Mouse (Mus musculus) adrenal gland, adult (tissue): ENCODE data around the gene Col26a1.

ENCODE experiments used
- DNase-seq, 2 experiments: peaks; one replicate each; pipeline ENCODE4 v3.0.0; 2022 to 2023; ENCODE audit warnings: low spot score in 1 of 2; ENCODE audit not compliant: inconsistent age in 2 of 2

Col26a1 gene

DNA sequence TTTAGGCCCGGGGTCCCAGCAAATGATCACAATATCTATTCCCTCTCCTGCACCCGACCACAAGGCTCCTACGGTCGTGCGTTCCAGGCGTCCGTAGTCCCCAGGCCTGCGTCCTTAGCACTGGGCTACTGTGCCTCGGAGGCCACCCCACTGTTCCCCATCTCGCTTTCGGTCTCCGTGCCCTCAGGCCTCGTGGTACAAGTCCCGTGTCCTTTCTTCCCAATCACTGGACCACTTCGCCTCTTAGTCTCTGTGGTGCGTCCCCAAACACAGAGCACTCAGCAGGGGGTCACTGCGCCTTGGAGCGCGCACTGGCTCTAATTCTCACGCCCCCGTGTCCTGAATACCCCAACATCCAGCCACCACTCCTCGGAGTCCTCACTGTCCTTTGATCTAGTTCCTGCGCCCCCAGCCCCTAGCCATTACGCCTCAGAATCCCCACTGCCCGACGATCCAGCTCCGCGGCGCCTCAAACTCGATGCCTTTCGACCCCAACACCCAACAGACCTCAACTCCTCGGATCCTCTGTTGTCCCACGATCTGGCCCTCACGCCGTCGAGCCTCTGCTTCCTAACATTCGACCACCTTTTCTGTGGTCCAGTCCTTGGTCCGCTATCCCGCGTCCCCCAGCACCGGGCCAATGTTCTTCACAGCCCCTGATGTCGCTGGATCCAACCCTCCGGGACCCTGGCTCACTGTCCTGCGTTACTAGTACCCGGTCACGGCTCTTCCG, 788 bp downstream of the Col26a1 start:
- DNase-seq = no peak

DNA sequence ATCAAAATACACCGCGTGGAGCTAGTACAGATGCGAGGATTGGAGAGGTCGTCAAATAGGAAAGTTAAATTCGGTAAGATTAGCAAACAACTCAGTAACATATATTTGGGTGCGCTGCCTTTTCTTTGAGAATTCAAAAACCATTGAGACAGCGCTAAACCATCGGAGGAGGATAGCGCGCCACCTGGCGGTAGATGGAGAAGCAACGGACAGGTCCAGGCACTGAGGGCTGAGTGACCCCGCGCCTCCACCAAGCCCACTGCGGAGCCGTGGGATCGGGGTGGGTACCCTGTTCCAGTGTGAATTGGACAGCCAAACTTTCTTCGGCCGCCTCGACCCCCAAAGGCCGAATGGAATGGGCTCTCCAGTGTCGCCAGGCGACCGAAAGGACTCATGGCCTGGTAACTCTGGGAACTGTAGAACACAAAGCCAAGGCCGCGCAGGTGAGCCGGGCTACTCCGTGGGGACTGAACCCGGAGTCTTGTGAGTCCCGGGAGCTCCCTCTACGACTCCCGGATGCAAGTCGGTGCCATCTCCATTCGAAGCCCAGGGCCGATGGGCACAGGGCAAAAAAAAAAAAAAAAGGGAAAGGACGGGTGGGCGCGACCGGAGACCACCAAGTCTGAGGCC, 1.5 kb downstream of the Col26a1 start:
- DNase-seq = peak; percentile 60 to 88

DNA sequence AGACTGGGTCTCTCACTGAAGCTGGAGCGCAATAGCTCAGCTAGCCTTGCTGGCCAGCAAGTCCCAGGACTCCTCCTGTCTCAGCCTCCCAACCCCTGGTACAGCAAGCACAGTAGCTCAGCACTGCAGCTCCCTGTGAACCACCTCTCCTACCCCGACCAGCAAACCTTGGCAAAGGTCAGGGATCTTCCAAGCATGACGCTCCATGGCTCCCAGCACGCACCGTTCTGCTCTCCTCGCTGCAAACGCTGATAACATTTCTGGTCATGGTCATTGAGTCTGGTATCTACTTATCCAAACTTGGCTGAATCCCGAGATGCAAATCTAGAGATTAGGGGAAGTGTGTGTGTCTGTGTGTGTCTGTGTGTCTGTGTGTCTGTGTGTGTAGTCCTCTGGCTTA, 2.9 kb downstream of the Col26a1 start:
- DNase-seq = peak; percentile 59 to 77

DNA sequence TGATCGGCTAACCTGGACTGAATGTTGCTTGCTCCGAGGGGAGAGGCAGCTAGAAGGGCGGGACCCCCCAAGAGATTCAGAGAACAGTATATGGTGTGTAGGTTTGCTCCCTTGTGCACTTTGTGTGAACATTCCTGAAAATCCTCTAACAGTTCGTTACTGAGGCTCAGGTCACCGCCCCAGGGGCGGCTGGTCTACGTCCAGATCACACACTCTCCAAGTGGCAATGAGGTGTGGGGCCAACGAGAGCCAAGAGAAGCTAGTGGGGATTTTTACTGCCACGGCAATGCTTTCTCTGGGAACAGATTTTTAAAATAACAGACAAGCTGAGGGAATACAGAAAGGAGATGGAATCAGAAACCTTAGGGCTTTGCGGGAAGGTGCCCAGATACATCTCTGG, 8.7 kb downstream of the Col26a1 start:
- DNase-seq = no peak

DNA sequence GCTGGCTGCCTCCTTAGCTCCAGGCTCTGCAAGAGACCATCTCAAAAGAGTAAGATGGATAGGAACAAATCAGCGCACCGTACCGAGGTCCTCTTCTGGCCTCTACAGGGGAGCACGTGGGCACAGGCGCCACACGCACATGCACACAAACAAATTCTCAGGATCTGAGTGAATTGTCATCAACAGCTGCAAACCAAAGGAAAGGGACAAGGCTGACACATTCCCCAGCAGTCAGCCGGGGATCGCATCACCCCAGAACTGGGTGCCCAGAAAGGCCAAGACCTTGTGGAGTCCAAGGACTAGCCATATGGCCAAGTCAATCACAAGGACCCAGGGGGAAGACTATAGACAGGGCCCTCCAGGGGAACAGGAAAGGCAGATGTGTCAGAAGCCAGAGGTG, 10.6 kb downstream of the Col26a1 start:
- no peak for DNase-seq

DNA sequence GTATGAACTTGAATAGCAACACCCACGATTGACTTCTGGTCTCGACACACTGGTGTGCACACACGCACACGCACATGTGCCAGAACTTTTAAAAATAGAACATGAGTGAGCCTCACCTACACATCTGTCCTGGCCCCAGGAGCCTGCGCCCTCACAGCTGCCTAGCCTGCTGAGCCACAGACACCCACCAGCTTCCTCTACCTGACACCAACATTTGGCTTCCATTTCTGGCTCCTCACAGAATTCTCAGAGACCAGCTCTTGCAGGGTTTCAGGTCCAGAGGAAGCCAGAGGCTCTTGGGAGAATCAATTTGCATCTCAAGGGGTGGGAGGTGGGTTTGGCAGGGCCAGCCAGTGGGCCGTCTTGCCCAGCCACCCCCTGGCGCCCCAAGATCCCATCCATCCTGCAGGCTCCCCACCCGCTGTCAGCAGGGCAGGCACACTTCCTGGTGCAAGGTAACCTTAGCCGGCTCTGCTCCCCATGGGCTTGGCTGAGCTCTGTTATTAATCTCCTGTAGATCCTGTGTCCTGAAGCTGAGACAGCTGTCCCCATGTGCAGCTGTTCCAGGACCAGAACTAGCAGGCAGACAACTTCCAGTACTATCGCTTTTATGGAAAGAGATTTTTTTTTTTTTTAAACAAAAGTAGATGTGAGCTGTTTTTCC, 13.4 kb downstream of the Col26a1 start:
- no peak for DNase-seq

DNA sequence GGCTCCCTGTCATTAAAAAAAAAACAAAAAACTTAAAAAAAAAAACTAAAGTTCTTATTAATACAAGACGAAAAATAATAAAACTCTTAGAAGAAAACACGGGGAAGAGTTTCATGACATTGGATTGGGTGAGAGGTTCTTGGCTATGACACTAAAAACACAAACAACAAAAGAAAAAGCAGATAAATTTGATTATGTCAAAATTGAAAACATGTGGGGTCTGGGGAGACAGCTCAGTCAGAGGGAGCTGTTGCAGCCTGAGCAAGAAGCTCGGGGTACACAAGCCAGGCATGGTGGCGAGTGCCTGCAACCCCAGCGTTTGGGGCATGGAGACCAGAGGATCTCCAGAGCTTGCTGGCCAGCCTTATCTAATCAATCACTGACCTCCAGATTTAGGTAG, 15.3 kb downstream of the Col26a1 start:
- DNase-seq = no peak

DNA sequence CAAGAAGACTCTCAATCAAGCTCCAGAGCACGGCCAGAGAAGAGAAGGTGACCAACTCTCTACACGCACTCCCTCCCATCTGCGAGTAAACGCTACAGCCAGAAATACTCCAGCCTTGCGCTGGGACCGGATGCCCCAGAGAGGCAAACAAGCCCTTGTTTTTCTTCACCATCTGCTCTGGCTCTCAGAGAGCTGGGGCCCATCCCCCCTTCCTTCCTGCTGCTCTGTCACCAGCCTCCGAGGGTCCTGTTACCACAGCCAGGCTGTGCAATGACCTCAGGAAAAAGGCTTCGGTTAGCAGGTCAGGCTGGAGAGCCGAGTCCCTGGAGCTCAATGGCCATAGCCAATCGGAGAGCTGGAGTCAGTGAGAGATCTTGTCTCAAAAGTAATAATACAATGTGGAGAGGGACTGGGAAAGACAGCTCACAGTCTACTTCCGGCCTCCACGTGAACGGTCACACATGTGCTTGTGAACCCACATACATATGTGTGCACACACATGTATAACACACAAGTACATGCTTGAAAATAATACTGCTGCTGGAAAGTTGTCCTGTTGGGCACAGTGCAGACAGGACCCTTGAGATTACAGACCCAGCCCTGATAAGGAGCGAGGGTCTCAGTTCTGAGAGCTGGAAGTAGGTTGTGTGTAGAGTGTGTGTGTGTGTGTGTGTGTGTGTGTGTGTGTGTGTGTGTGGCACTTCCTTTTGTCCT, 18.9 kb downstream of the Col26a1 start:
- DNase-seq = no peak

DNA sequence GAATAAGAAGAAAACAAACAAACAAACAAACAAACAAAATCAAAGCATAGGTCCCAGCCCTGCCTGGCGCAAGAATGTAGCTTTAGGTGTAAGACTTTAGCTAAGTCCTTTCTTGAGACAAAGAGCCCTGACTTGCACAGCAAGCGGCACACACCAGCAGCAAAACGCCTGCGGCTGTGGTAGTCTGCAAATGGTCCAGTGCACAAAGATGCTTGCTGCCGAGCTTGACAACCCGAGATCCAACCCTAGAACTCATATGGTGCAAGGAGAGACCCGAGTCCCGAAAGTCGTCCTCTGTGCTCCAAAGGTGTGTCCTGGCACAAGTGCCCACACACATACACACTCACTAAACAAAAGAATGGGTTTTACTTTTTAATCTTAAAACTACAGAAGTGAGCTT, 19.7 kb downstream of the Col26a1 start:
- DNase-seq = no peak

DNA sequence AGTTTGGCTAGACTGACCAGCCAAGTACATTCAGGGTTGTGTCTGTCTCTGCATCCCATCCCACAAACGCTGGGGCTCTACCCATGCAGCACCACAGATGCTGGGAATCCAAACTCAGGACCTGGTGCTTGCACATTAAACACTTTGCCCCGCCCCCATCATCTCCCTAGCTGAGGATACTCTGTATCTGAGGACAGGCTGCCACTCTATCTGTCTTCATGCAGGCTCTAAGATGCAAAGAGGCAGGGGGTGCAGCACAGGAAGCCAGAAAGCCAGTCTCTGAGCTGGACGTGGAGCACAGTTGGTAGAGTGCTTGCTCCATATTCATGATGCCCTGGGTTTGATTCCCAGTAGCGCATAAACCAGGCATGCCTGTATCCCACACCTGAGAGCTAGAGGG, 20.2 kb downstream of the Col26a1 start:
- DNase-seq = no peak

DNA sequence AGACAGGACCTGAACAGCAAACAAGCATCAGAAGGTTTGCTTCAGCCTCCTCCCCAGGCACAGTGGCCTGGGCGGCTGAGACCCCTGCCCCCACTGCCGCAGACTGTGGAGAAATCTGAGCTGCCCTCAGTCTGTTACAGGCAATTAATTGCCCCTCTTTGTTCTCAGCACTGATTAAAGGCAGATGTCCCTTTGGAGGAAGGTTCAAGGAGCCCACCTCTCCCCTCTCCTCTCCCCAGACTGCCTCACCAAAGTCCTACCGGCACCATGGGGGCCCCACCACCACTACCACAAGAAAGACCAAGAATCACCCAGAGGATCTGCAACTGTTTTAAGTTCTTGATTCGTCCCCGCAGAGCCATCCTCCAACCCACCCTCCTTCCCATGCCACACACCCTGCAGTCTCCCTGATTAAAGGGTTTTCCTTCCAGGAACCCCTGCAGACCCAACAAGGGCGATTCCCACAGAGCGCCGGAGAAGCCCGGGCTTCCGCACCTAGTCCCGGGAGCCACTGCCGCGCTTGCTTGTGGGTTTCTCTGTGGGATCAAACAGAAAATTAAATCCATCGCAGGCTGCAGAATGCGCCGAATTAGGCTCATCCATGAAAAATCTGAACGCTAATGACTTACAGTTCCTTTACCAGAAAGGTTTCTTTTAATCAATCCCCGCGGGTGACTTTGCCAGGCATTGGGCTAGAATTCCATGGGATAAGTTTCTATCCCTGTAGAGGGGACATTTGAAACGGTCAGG, 21.6 kb downstream of the Col26a1 start:
- DNase-seq = no peak

DNA sequence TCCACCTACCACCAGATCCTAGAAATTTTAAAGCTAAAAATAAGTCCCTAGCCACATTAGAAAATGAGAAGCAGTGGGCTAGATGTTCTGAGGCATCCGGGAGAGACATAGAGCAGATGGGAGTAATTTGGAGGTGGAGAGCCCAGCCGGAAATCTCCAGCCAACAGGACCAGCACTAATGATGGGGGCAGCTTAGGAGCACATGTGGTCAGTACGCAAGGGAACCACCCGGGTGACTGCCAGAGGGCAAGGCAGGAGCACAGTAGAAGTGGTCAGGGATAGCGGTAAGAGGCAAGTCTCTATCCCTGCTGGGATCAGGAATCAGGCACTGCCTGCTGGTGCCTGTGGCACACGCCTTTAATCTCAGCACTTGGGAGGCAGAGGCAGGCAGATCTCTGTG, 32.3 kb downstream of the Col26a1 start:
- no peak for DNase-seq

DNA sequence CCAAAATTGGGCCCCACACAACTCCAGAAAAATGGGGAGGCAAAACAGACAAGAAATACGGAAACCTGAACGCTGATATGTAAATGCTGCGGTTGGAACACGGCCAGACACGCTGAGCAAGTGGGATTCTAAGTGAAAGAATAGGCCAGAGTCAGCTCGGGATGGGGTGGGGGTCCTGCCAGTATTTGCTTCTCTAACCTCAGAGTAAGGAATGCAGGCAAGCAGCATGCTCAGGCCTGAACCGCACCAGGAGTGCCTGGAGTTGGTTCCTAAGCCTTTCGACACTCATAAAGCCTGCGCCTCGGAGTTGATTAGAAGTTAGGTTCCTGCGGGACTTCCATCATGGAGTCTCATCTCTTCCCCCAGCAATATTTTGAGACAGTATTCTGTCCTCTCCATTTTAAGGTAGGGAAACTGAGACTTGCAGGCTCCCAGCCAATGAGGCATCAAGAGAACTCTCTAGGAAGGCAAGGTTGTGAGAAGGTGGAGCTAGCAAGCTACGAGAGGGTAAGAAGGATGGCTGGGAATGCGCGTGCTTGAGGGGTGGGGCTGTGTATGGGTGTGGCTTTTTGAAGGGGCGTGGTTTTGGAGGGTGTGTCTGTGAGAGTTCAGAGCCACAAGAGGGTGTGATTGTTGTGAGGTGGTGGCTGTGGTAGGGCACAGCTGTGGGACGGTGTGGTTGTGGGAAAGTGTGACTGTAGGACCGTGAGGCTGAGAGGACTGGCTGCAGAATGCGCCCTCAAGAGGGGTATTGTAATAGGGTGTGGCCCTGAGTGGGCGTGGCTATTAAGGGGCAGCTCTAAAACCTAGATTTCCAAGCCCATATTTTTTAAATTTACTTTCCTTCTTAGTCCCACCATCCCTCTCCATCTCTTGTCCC, 36.4 kb downstream of the Col26a1 start:
- no peak for DNase-seq

DNA sequence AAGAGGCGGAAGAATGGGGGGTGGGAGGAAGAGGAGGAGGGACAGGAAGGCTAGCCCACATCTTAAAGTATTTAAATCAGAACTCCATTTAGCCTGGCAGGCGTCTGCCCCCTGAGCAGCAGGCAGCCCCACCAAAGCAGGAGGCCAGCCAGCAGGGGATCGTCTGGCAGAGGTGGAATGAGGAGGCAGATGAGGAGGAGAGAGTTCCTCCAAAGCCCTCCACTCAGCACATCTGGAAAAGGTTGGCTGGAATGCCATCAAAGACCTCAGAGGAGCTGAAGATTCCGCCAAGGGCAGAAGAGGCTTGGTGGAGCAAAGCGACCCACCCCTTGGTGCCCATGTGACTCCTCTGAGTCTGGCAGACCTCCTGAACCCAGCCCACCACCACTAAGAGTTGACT, 39.1 kb downstream of the Col26a1 start:
- no peak for DNase-seq

DNA sequence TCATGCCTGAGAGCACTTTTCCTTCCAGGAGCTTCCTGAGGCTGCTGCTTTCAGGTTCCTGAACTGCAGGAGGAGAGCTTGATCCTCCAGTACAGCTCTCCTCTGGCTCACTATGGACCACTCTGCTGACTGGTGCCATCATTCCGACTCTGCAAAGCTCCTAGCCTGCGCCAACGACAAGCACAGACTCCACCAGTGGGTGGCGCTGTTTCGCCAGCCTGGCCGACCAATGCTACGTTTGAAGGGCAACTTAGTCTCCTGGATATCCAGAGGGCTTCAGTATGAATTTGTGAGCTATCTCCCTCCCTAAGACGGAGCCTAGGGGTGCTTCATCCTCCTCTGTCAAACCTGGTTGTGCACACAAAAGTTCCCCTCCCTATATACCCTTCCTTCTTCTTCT, 43.0 kb downstream of the Col26a1 start:
- DNase-seq = peak; percentile 44 to 75

DNA sequence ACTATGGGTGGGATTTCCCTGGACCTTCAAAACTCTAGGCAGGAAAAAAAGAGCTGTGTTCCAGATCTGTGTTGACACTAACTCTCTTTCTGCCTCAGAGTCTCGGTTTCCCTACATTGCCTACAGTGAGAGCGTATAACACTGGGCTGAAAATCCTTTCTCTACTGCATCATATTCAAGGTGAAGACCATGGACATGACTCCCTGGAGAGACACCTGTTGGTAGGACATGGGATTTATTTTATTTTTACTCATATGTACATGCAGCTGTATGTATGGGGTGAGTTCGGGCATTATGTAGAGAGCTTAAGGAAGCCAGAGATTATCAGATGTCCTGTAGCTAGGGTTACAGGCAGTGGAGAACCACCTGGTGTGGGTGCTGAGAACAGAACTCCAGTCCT, 50.0 kb downstream of the Col26a1 start:
- no peak for DNase-seq

DNA sequence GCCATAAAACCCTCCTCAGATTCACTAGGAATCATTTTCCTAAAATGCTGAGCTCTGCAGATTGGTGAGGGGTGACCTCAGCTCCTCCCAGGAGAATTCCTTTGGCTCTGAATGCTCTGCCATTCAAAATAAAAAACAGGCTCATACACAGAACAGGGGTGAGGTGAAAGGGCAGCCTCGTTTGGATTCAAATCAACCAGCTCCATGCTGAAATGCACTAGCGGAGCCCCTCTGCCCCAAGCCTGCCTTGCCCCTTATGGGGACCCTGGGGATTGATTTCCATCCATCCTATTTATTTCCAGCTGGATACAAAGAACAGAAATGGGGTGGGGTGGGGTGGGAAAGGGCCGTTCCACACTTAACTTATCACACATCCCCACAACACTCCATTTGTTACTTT, 52.9 kb downstream of the Col26a1 start:
- no peak for DNase-seq

DNA sequence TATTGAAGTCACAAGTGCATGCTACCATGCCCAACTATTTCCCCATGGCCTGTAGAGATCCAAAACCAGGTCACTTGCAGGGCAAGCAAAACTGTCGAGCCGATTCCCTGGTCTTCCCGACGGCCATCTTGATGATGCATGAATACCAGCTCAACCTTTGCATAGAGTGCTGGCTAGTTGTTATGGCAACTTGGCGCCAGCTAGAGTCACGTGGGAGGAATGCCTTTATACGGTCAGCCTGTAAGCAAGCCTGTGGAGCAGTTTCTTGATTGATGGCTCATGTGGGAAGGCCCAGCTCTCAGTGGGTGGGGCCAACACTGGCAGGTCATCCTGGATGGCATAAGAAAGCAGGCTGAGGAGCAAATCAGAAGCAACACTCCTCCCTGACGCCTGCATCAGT, 61.0 kb downstream of the Col26a1 start:
- DNase-seq = no peak

DNA sequence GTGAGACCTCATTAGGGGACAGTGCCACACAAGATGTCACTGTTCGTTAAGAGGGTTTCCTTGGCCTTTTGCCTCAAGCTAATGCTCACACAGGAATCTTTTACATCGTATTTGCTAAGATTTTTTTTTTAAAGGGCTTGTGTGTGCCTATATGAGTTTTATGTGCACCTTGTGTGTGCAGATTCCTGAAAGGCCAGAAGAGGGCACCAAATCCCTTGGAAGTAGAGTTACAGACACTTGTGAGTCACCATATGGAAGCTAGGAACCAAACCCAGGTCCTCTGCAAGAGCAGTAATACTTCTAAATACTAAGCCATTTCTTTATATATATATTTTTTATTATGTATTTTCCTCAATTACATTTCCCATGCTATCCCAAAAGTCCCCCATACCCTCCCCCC, 62.1 kb downstream of the Col26a1 start:
- DNase-seq = no peak

DNA sequence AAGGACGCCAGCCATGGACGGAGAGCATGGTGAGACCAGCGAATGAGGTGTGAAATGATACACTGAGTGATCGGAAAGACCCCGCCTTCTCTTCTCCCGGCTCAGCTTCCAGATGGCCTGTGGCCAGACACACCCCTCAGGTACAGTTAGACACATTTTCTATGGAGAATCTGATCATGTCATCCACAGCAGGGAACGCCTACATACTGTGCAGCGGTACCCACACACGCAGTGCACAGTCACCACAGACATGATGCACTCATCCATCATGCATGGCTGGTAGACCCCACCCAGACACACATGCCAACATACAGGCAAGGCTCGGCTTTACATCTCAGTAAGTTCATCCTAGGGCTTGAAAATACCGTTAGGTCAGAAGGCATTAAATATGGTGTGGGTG, 63.3 kb downstream of the Col26a1 start:
- DNase-seq = no peak
